Mouse (Mus musculus) adrenal gland, postnatal 25 days (tissue): ENCODE measurements at regions not wholly inside any gene's neighbourhood (a gene's known extent, or its start where the extent isn't known, plus 50 kb on each side); places are given as distances from the start of the nearest gene placed in this dataset.

Source experiments
- DNase-seq: peaks from one replicate; pipeline ENCODE4 v3.0.0; 2021; ENCODE audit warnings: mixed read lengths

- DNase-seq = peak; percentile 84
Observed at GRCm38 (mm10) chr12:79907583-79907982, 205.2 kb downstream of the Zfp36l1 start.

GRCm38 (mm10) chr12:79906738-79907365, 206.0 kb downstream of the Zfp36l1 start:
- DNase-seq = no peak

GRCm38 (mm10) chr12:79905828-79906737, 206.7 kb downstream of the Zfp36l1 start:
- no peak for DNase-seq

GRCm38 (mm10) chr12:79904913-79905549, 207.8 kb downstream of the Zfp36l1 start:
- DNase-seq = peak; percentile 61

- no peak for DNase-seq
Observed at GRCm38 (mm10) chr12:79902761-79903160, 210.1 kb downstream of the Zfp36l1 start.

GRCm38 (mm10) chr12:79902163-79902562, 210.7 kb downstream of the Zfp36l1 start:
- DNase-seq = no peak

GRCm38 (mm10) chr12:79898198-79898930, 214.4 kb downstream of the Zfp36l1 start:
- DNase-seq = no peak

GRCm38 (mm10) chr12:79895975-79896374, 216.8 kb downstream of the Zfp36l1 start:
- DNase-seq = peak; percentile 67

- DNase-seq = no peak
Observed at GRCm38 (mm10) chr12:79895324-79895723, 217.5 kb downstream of the Zfp36l1 start.

GRCm38 (mm10) chr12:79892871-79893270, 219.9 kb downstream of the Zfp36l1 start:
- no peak for DNase-seq

- no peak for DNase-seq
Observed at GRCm38 (mm10) chr12:79891942-79892341, 220.9 kb downstream of the Zfp36l1 start.

- no peak for DNase-seq
Observed at GRCm38 (mm10) chr12:79890887-79891286, 221.9 kb downstream of the Zfp36l1 start.

GRCm38 (mm10) chr12:79890291-79890690, 222.5 kb downstream of the Zfp36l1 start:
- DNase-seq = no peak

GRCm38 (mm10) chr12:79888812-79889211, 224.0 kb downstream of the Zfp36l1 start:
- DNase-seq = no peak

- no peak for DNase-seq
Observed at GRCm38 (mm10) chr12:79888086-79888485, 224.7 kb downstream of the Zfp36l1 start.

GRCm38 (mm10) chr12:79887225-79887886, 225.5 kb downstream of the Zfp36l1 start:
- no peak for DNase-seq

- DNase-seq = no peak
Observed at GRCm38 (mm10) chr12:79886494-79886893, 226.3 kb downstream of the Zfp36l1 start.

- no peak for DNase-seq
Observed at GRCm38 (mm10) chr12:79885286-79885685, 227.5 kb downstream of the Zfp36l1 start.

GRCm38 (mm10) chr12:79883651-79884050, 229.2 kb downstream of the Zfp36l1 start:
- DNase-seq = no peak

- DNase-seq = no peak
Observed at GRCm38 (mm10) chr12:79880751-79881261, 232.0 kb downstream of the Zfp36l1 start.

- DNase-seq = no peak
Observed at GRCm38 (mm10) chr12:79880346-79880745, 232.5 kb downstream of the Zfp36l1 start.

- DNase-seq = no peak
Observed at GRCm38 (mm10) chr12:79879918-79880273, 232.9 kb downstream of the Zfp36l1 start.
